Mouse (Mus musculus) hematopoietic multipotent progenitor cell, adult 10-12 weeks (in vitro differentiated cells): ENCODE data around the gene Cpa5. TPM values are rescaled to one million over a fixed set of nuclear protein-coding genes. Genes with fewer than 3 reads are reported as not detected.

ENCODE experiments used
- polyA plus RNA-seq: library from polyadenylated mRNA; stranded (reverse); fragments of >175 nt; gene quantifications from 2 replicates; pipeline ENCODE4 v1.2.3, GENCODE M21; 2012; ENCODE audit warnings: low replicate concordance

Gene Cpa5
- polyA plus RNA-seq: not detected in 2 replicates

GRCm38 (mm10) chr6:30610710-30611109 is at the start of gene Cpa5:
Gene Cpa5 (plus strand): TSS chr6:30611010.

GRCm38 (mm10) chr6:30568069-30568468 is 42.7 kb upstream of the Cpa5 start, which contains the start of gene Cpa4:
Gene Cpa4 (plus strand): TSS chr6:30568369.

GRCm38 (mm10) chr6:30638674-30639268 is 28.0 kb downstream of the Cpa5 start, which contains the start of gene Cpa1:
Gene Cpa1 (plus strand): TSS chr6:30639218.

Other genes with a start within 250 kb of the Cpa5 start
- gene Zc3hc1, start 220.0 kb upstream of the Cpa5 start, polyA plus RNA-seq: 6.4 and 33.3 TPM in 2 replicates
- gene Klhdc10, start 209.1 kb upstream of the Cpa5 start, polyA plus RNA-seq: 6.7 and 10.2 TPM in 2 replicates
- 3.7 and 4.3 TPM in 2 replicates for gene Tmem209, start 101.2 kb upstream of the Cpa5 start, polyA plus RNA-seq
- gene Ssmem1, start 101.2 kb upstream of the Cpa5 start, polyA plus RNA-seq: not detected in 2 replicates
- gene Cpa2, start 69.4 kb upstream of the Cpa5 start, polyA plus RNA-seq: not detected in 2 replicates
- not detected in 2 replicates for gene Cpa4, start 42.6 kb upstream of the Cpa5 start, polyA plus RNA-seq
- gene Cpa1, start 28.2 kb downstream of the Cpa5 start, polyA plus RNA-seq: 0.09 and 0.73 TPM in 2 replicates
- gene Cep41, start 82.7 kb downstream of the Cpa5 start, polyA plus RNA-seq: 21.1 and 33.9 TPM in 2 replicates
- 2.3 and 4.2 TPM in 2 replicates for gene Mest, start 112.5 kb downstream of the Cpa5 start, polyA plus RNA-seq